Mouse (Mus musculus): Measurements from ENCODE around the gene Olfr93.
"Not testable (repeated sequence)": the region's sequence is repeated elsewhere in the genome, so short reads cannot be mapped to it uniquely, and the experiment has no call there.

Olfr93 gene

DNA sequence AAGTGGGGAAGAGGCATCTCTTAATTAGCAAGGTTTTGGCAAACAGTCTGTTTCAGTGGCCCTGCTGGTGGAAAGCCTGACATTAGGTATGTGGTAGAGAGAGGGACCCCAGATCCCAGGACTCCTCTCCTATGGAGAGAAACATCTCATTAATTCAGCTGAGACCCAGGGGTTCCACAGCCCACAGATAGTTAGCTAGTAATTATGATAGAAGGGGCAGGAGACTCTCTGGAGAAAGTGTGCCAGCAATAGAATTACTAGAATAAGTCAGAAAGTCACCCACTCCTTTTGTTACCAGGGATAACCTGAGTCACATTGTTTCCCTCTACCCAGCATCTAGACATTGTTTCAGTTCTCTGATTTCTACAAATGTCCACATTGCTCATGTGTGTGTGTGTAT is at the start of gene Olfr93:
Gene Olfr93 (minus strand): TSS at position 101 of the 400 bp plus-strand sequence.
- in situ Hi-C loops (cut with MseI, MboI), result no loop called here

DNA sequence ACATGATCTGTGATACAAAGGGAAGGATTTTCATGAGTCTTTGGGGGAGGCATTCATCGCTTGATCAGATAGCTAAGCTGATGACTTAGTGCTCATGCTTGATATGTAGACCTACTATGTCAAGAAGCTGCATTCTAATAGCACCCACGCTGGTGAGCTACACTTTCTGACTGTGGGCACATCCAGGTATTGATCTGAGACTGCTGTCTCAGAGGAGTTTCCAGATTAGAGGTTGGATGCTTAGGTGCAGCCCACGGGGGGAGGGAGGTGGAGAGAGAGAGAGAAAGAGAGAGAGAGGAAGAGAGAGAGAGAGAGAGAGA is 42.6 kb upstream of the Olfr93 start:
- in situ Hi-C loops (cut with MseI, MboI), result loop anchor here (5.0 to 25.0 kb wide), 3 partner anchors 122 to 292 kb away; no protein-coding TSS in a partner anchor

DNA sequence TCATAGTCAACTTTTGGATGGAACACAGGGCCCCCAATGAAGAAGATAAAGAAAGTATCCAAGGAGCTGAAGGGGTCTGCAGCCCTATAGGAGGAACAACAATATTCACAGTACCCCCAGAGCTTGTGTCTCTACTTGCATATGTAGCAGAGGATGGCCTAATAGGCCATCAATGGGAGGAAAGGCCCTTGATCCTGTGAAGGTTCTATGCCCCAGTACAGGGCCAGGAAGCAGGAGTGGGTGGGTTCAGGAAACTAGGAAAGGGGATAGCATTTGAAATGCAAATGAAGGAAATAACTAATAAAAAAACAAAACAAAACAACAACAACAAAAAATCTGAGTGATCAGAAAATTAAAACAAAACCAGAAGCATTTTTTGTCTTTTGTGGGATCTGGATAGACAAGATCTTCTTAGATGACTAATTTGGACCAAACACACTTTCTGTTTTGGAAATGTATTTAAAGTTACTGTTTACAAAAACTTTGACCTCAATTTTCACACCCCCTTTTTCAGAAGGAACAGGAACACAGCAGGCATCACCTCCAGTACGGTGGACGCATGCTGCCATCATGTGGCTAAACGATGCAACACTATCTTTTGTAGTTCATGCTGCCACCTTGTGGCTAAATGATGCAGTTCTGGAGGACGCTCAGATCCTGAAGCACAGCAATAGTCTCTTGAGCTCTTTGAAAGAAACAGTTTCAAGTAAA is 42.1 kb upstream of the Olfr93 start:
- in situ Hi-C loops (cut with MseI, MboI), result loop anchor here (5.0 to 25.0 kb wide), 3 partner anchors 121 to 291 kb away; no protein-coding TSS in a partner anchor

- in situ Hi-C loops (cut with MseI, MboI), result loop anchor here (5.0 to 25.0 kb wide), 3 partner anchors 119 to 289 kb away; no protein-coding TSS in a partner anchor
These were observed 39.6 kb upstream of the Olfr93 start, which contains the start of gene Olfr94 for GRCm38 (mm10) chr17:37200894-37201293. Olfr94 (minus strand) TSS chr17:37200994.

DNA sequence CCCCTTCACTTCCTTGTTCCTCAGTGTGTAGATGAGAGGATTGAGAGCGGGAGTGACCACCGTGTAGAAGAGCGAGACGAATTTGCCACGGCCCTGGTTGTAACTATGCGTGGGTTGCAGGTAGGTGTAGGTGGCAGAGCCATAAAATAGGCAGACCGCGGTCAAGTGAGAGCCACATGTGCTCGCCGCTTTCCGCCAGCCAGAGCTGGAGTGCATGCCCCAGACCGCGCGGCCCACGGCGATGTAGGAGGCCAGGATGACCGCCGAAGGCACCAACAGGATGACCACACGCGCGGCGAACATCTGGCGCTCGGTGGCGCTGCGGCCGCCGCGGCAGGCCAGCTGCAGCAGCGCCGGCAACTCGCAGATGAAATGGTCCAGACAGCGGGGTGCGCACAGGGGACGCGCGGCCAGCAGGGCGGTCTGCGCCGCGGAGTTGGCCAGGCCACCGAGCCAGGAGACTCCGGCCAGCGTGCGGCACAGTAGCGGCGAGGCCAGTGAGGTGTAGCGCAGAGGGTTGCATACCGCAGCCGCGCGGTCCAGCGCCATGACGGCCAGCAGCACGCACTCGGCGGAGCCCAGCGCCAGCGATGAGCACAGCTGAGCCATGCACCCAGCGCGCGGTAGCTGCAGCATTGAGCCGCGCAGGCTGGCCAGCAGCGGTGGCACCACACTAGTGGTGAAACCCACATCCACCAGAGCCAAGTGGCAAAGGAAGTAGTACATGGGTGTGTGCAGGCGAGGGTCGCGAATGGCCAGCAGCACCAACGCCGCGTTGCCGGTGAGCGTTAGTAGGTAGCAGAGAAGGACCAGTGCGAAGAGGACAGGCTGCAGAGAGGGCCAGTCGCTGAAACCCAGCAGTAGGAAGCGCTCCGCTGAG is 35.8 kb upstream of the Olfr93 start:
- in situ Hi-C loops (cut with MseI, MboI), result no loop called here

GRCm38 (mm10) chr17:37194782-37195181 is 33.5 kb upstream of the Olfr93 start:
- in situ Hi-C loops (cut with MseI, MboI), result no loop called here

DNA sequence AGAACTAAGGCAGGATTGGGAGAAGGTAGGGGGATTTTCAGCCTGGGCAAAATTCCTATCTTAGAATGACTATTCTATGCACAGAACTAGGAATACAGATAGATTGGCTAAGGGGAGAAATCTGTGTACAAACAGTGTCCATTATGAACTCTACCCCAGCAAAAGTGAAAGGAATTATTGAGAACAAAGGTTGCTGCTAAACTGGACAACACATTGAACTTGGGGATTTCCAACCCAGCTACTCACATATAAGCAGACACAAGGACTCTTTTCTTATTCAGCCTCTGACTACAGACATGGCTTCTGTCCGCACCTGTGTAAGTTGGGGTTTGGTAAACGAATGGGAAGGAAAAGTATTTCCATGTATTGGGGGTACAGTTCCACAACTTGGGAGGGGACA is 32.4 kb upstream of the Olfr93 start, which contains the start of gene Ubd:
Gene Ubd (plus strand): TSS at position 237 of the 400 bp plus-strand sequence.
- in situ Hi-C loops (cut with MseI, MboI), result no loop called here

GRCm38 (mm10) chr17:37193032-37193431 is 31.7 kb upstream of the Olfr93 start:
- in situ Hi-C loops (cut with MseI, MboI), result no loop called here

- in situ Hi-C loops (cut with MseI, MboI), result no loop called here
These were observed 29.4 kb upstream of the Olfr93 start for GRCm38 (mm10) chr17:37190711-37191110.

- in situ Hi-C loops (cut with MseI, MboI), result no loop called here
These were observed 24.2 kb upstream of the Olfr93 start for GRCm38 (mm10) chr17:37185474-37185873.

DNA sequence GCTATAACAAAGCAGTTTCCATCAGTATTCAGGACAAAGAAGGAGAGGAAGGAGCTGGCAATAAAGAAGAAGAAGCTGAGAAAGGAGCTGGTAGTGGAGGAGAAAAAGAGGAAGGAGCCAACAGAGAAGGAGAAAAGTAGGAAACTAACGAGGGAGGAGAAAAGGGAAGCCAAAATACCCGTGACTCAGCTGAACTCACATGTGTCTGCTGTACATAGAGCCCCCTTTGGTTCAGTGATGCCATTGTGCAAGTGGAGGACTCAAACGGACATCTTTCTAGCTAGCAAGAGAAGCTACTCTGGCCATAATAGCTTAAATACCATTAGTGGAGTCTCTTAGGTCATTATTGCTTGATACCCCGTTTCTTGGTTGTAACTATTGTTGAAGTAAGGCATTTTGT is 29.9 kb downstream of the Olfr93 start:
- in situ Hi-C loops (cut with MseI, MboI), result not testable (repeated sequence)

DNA sequence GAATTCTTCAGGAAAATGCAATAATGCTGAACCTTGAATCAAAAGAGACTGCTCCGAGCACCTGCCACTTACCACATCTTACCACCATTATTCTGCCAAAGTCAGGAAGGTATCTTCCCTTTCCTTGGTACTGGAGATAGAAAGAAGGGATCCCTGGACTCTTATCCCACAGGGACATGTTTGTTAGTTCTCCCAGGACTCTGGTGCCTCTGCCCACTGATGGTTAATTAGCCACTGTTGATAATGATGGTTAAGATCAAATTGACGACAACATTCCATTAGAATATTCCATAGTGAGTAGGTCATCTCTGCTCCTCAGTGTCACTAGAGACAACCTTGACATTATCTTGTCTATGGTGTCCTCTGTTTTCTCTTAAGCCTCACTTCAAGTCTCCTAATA is 41.3 kb downstream of the Olfr93 start, which contains the start of gene Olfr92:
Gene Olfr92 (minus strand): TSS at position 101 of the 400 bp plus-strand sequence.
- in situ Hi-C loops (cut with MseI, MboI), result loop anchor here in 1 of 2 experiments (10.0 kb wide), 1 partner anchor 1395 kb away; no protein-coding TSS in a partner anchor

DNA sequence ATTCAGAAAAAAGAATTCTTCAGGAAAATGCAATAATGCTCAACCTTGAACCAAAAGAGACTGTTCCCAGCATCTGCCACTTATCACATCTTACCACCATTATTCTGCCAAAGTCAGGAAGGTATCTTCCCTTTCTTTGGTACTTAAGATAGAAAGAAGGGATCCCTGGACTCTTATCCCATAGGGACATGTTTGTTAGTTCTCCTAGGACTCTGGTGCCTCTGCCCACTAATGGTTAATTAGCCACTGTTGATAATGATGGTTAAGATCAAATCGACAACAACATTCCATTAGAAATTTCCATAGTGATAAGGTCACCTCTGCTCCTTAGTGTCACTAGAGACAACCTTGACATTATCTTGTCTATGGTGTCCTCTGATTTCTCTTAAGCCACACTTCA is 63.1 kb downstream of the Olfr93 start, which contains the start of gene Olfr91:
Gene Olfr91 (minus strand): TSS at position 101 of the 400 bp plus-strand sequence.
- in situ Hi-C loops (cut with MseI, MboI), result no loop called here

GRCm38 (mm10) chr17:37093289-37093688 is 68.0 kb downstream of the Olfr93 start:
- in situ Hi-C loops (cut with MseI, MboI), result no loop called here

DNA sequence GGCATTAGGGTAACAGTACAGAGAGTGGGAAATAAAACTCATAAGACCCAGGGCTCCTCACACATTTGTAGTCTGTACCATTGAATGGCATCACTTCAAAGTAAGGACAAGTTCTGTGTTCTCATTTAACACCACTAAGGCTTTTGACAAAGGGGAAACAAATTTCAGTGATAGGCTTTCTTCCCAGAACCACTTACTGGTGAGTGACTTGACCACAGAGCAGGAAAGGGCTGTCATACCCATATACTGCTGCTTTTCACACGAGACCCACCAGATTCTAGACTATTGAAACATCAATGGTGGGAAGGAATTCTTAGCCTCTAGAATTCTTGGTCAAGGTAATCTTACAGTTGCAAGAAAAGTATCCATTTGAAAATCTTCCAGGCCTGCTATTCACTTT is 69.1 kb downstream of the Olfr93 start:
- in situ Hi-C loops (cut with MseI, MboI), result no loop called here

All from mouse trophoblast stem cell (cell line).